Mouse (Mus musculus) c-Kit-negative CD71-positive TER-119-positive erythroid progenitor cells, embryonic 14.5 days (primary cell): ENCODE results near the gene Hyou1.
"Not testable (repeated sequence)": the region's sequence is repeated elsewhere in the genome, so short reads cannot be mapped to it uniquely, and the experiment has no call there.

Source experiments
- DNase-seq: peaks from one replicate; pipeline ENCODE4 v3.0.0-alpha.2; 2013; ENCODE audit warnings: low read depth, low spot score

The Hyou1 gene

GRCm38 (mm10) chr9:44351396-44351795 lies 27.9 kb upstream of the Hyou1 start:
- no peak for DNase-seq

- DNase-seq: no peak
Observed at GRCm38 (mm10) chr9:44352337-44352736, 27.0 kb upstream of the Hyou1 start.

GRCm38 (mm10) chr9:44353142-44353541 lies 26.1 kb upstream of the Hyou1 start:
- DNase-seq: no peak

GRCm38 (mm10) chr9:44357207-44357606 lies 22.1 kb upstream of the Hyou1 start:
- no peak for DNase-seq

GRCm38 (mm10) chr9:44361190-44361917 lies 17.9 kb upstream of the Hyou1 start, which contains the start of gene Vps11:
Vps11 (minus strand) TSS chr9:44361670.
- peak; percentile 94 for DNase-seq

GRCm38 (mm10) chr9:44361931-44362330 lies 17.4 kb upstream of the Hyou1 start:
- DNase-seq: not testable (repeated sequence)

GRCm38 (mm10) chr9:44364480-44364879 lies 14.8 kb upstream of the Hyou1 start:
- DNase-seq: no peak

- DNase-seq: no peak
Observed at GRCm38 (mm10) chr9:44373386-44373785, 5.9 kb upstream of the Hyou1 start.

GRCm38 (mm10) chr9:44376141-44376540 lies 3.1 kb upstream of the Hyou1 start:
- no peak for DNase-seq

GRCm38 (mm10) chr9:44377335-44377734 lies 2.0 kb upstream of the Hyou1 start:
- not testable (repeated sequence) for DNase-seq

- DNase-seq: no peak
Observed at GRCm38 (mm10) chr9:44378153-44378730, 1.0 kb upstream of the Hyou1 start.

- DNase-seq: no peak
Observed at GRCm38 (mm10) chr9:44379862-44380261, 572 bp downstream of the Hyou1 start.

GRCm38 (mm10) chr9:44384596-44384995 lies 5.3 kb downstream of the Hyou1 start:
- DNase-seq: no peak

GRCm38 (mm10) chr9:44387221-44387620 lies 7.9 kb downstream of the Hyou1 start:
- DNase-seq: no peak

GRCm38 (mm10) chr9:44389273-44389672 lies 10.0 kb downstream of the Hyou1 start:
- no peak for DNase-seq

- DNase-seq: peak; percentile 51
Observed at GRCm38 (mm10) chr9:44391466-44391865, 12.2 kb downstream of the Hyou1 start.

- peak; percentile 86 for DNase-seq
Observed at GRCm38 (mm10) chr9:44396684-44397411, 17.6 kb downstream of the Hyou1 start, which contains the start of gene Slc37a4. Slc37a4 (plus strand) TSS chr9:44396852.

- DNase-seq: no peak
Observed at GRCm38 (mm10) chr9:44398087-44398486, 18.8 kb downstream of the Hyou1 start.

GRCm38 (mm10) chr9:44398551-44398950 lies 19.3 kb downstream of the Hyou1 start:
- DNase-seq: no peak

GRCm38 (mm10) chr9:44399114-44399794 lies 20.0 kb downstream of the Hyou1 start:
- no peak for DNase-seq

GRCm38 (mm10) chr9:44399795-44400114 lies 20.5 kb downstream of the Hyou1 start:
- DNase-seq: no peak

GRCm38 (mm10) chr9:44401081-44401480 lies 21.8 kb downstream of the Hyou1 start:
- DNase-seq: no peak
